In the genomic region with DNA sequence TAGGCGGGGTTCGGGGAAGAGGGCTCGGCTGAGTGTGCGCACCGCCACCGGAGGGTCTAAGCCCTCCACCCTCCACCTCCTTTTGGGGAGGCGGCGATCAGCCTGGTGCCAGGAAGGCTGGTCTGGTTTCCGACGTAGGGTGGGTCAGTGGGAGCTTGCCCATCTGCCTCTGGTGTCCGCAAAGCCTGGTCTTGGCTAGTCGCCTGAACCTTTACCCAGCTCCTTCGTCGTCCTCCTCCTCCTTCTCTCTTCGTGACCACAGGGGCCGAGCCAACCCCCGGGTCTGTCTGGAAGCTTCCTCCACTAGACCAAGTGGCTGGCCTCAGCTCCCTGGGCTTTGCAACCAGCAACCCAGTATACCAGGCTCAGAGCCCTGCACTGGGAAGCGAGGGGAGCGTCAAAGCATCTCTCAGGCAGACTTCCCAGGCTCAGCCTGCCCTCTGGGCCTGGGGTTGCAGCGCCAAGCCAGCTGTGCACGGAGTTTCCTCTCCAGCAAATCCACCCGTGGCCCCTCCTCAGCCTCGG, we compare ENCODE assay signal across 8 mouse cellular contexts. TPM values are rescaled to one million over a fixed set of nuclear protein-coding genes. Genes with fewer than 3 reads are reported as not detected.
DNase-seq lines count a peak whose midpoint lies in the region; ATAC-seq and TF ChIP-seq lines count a peak whose summit lies in the region.

No protein-coding gene starts in this region.

- no peak for TF ChIP-seq CTCF in lung, embryonic 14.5 days (IDR thresholded peaks at IDR 0.05; ENCODE audit: low read depth)

- H3K27ac ChIP-seq in lung, embryonic 14.5 days (ENCODE audit: low read depth) = no peak overlapping the region
- H3K27ac ChIP-seq in hindbrain, embryonic 14.5 days = no peak overlapping the region
- H3K27ac ChIP-seq in midbrain, embryonic 16.5 days (ENCODE audit: low read length) = peak overlapping the region; percentile 64

- peak overlapping the region; percentile 59 for H3K9ac ChIP-seq in lung, embryonic 14.5 days
- peak overlapping the region; percentile 76 for H3K9ac ChIP-seq in hindbrain, embryonic 14.5 days
- peak overlapping the region; percentile 82 for H3K9ac ChIP-seq in midbrain, embryonic 16.5 days (ENCODE audit: low read depth, low read length)

- peak overlapping the region; percentile 100 for H3K4me2 ChIP-seq in lung, embryonic 14.5 days
- H3K4me2 ChIP-seq in hindbrain, embryonic 14.5 days (replicated peaks) = peak overlapping the region; percentile 99
- H3K4me2 ChIP-seq in midbrain, embryonic 16.5 days (ENCODE audit: low read length) = peak overlapping the region; percentile 98

- H3K9me3 ChIP-seq in lung, embryonic 14.5 days (ENCODE audit: low read depth, low read length) = no peaks in the 10 kb centered on the region
- no peaks in the 10 kb centered on the region for H3K9me3 ChIP-seq in hindbrain, embryonic 14.5 days (ENCODE audit: control insufficient read depth, low read length)
- no peaks in the 10 kb centered on the region for H3K9me3 ChIP-seq in midbrain, embryonic 16.5 days (replicated peaks; ENCODE audit: control insufficient read depth, low read length, poor library complexity, severe bottlenecking)

- no peaks in the 10 kb centered on the region for H3K36me3 ChIP-seq in lung, embryonic 14.5 days (ENCODE audit: insufficient read depth)
- no peaks in the 10 kb centered on the region for H3K36me3 ChIP-seq in hindbrain, embryonic 14.5 days (replicated peaks; ENCODE audit: control insufficient read depth, insufficient read depth)
- no peaks in the 10 kb centered on the region for H3K36me3 ChIP-seq in midbrain, embryonic 16.5 days (ENCODE audit: control insufficient read depth, insufficient read depth, low read length)

- WGBS in lung, embryonic 14.5 days = 1% methylated on average over 23 of the region's 23 CpGs
- WGBS in hindbrain, embryonic 14.5 days = 3% methylated on average over 23 of the region's 23 CpGs
- WGBS in midbrain, embryonic 16.5 days = 2% methylated on average over 17 of the region's 23 CpGs

- H3K4me1 ChIP-seq in lung, embryonic 14.5 days (ENCODE audit: insufficient read depth) = no peaks in the 10 kb centered on the region; the same call in 1 of the 2 replicates
- H3K4me1 ChIP-seq in hindbrain, embryonic 14.5 days (replicated peaks; ENCODE audit: control insufficient read depth, insufficient read depth, low read length) = peaks cover 17% of the 10 kb centered on the region
- H3K4me1 ChIP-seq in midbrain, embryonic 16.5 days (ENCODE audit: control insufficient read depth, insufficient read depth, low read length) = peaks cover 23% of the 10 kb centered on the region; the same call in 1 of the 2 replicates

- DNase-seq in cerebellum, postnatal 10 days = peak; percentile 68 to 72
- no peak for DNase-seq in cerebellum, adult 11 months
- DNase-seq in lung, embryonic 14.5 days = peak; percentile 37
- DNase-seq in lung, postnatal 25 days (ENCODE audit: low spot score) = no peak
- DNase-seq in hindbrain, embryonic 14.5 days (ENCODE audit: low spot score) = no peak
- no peak for DNase-seq in thymus, adult 18-20 months
- no peak for DNase-seq in cerebellum, adult 8-10 months

- no peak for ATAC-seq in lung, embryonic 14.5 days (ENCODE audit: insufficient read depth)
- peak; percentile 19; the same call in 1 of the 2 replicates for ATAC-seq in hindbrain, embryonic 14.5 days (ENCODE audit: low FRiP score)
- peak; percentile 23; the same call in 1 of the 2 replicates for ATAC-seq in midbrain, embryonic 16.5 days

- H3K4me3 ChIP-seq in lung, embryonic 14.5 days (ENCODE audit: low read depth, low read length) = peak overlapping the region; percentile 61
- peak overlapping the region; percentile 64 for H3K4me3 ChIP-seq in hindbrain, embryonic 14.5 days (replicated peaks; ENCODE audit: low read length)
- H3K4me3 ChIP-seq in midbrain, embryonic 16.5 days (ENCODE audit: low read depth, low read length) = peak overlapping the region; percentile 74

- H3K27me3 ChIP-seq in lung, embryonic 14.5 days (ENCODE audit: insufficient read depth, low read length) = peaks cover 36% of the 10 kb centered on the region
- H3K27me3 ChIP-seq in hindbrain, embryonic 14.5 days (ENCODE audit: control insufficient read depth, insufficient read depth, low read length) = peaks cover 21% of the 10 kb centered on the region; the same call in 1 of the 2 replicates
- H3K27me3 ChIP-seq in midbrain, embryonic 16.5 days (ENCODE audit: control insufficient read depth, insufficient read depth, low read depth, low read length) = peaks cover 5% of the 10 kb centered on the region; the same call in 1 of the 2 replicates

RNA-seq across cellular contexts. Expression of a gene that starts 0.5 kb away (rescaled TPM):
- polyA plus RNA-seq in lung, embryonic 14.5 days (2014; fragmentation: Nextera tagmentation; extraction: Ambion mirVana) = 6.7 and 6.9 TPM in 2 replicates
- 38.1 and 42.8 TPM in 2 replicates for polyA plus RNA-seq in hindbrain, embryonic 14.5 days (2014; fragmentation: Nextera tagmentation; extraction: Ambion mirVana)
- 43.6 and 55.8 TPM in 2 replicates for polyA plus RNA-seq in midbrain, embryonic 16.5 days (2015; fragmentation: Nextera tagmentation; extraction: Ambion mirVana)

RNA-seq across cellular contexts. Expression of a gene that starts 25.5 kb away (rescaled TPM):
- 158 and 162 TPM in 2 replicates for polyA plus RNA-seq in lung, embryonic 14.5 days (2014; fragmentation: Nextera tagmentation; extraction: Ambion mirVana)
- 101 TPM in 2 replicates for polyA plus RNA-seq in hindbrain, embryonic 14.5 days (2014; fragmentation: Nextera tagmentation; extraction: Ambion mirVana)
- 106 and 107 TPM in 2 replicates for polyA plus RNA-seq in midbrain, embryonic 16.5 days (2015; fragmentation: Nextera tagmentation; extraction: Ambion mirVana)

RNA-seq across cellular contexts. Expression of a gene that starts 30.1 kb away (rescaled TPM):
- polyA plus RNA-seq in lung, embryonic 14.5 days (2014; fragmentation: Nextera tagmentation; extraction: Ambion mirVana) = 68.9 and 71.1 TPM in 2 replicates
- 126 and 131 TPM in 2 replicates for polyA plus RNA-seq in hindbrain, embryonic 14.5 days (2014; fragmentation: Nextera tagmentation; extraction: Ambion mirVana)
- polyA plus RNA-seq in midbrain, embryonic 16.5 days (2015; fragmentation: Nextera tagmentation; extraction: Ambion mirVana) = 125 TPM in 2 replicates

Comparison
In these comparisons a context has a peak if more than half of its experiments do, and no peak if none do; other contexts are left out.
1. DNase-seq: peak in cerebellum, postnatal 10 days (2 of 2) and lung, embryonic 14.5 days (single experiment); none in cerebellum, adult 11 months (single experiment), lung, postnatal 25 days (single experiment), hindbrain, embryonic 14.5 days (single experiment), thymus, adult 18-20 months (0 of 2) and cerebellum, adult 8-10 months (single experiment).
2. Peak in every context shown above with its lines, with median percentiles within 50 percentile points of each other: H3K4me2 ChIP-seq, H3K4me3 ChIP-seq and H3K9ac ChIP-seq.